Mouse (Mus musculus) c-Kit-negative CD71-positive TER-119-positive erythroid progenitor cells, embryonic 14.5 days (primary cell): Measurements from ENCODE around the gene Ifitm6.
"Not testable (repeated sequence)": the region's sequence is repeated elsewhere in the genome, so short reads cannot be mapped to it uniquely, and the experiment has no call there.

ENCODE experiments used
- DNase-seq: peaks from one replicate; pipeline ENCODE4 v3.0.0-alpha.2; 2013; ENCODE audit warnings: low read depth, low spot score

Gene Ifitm6

DNA sequence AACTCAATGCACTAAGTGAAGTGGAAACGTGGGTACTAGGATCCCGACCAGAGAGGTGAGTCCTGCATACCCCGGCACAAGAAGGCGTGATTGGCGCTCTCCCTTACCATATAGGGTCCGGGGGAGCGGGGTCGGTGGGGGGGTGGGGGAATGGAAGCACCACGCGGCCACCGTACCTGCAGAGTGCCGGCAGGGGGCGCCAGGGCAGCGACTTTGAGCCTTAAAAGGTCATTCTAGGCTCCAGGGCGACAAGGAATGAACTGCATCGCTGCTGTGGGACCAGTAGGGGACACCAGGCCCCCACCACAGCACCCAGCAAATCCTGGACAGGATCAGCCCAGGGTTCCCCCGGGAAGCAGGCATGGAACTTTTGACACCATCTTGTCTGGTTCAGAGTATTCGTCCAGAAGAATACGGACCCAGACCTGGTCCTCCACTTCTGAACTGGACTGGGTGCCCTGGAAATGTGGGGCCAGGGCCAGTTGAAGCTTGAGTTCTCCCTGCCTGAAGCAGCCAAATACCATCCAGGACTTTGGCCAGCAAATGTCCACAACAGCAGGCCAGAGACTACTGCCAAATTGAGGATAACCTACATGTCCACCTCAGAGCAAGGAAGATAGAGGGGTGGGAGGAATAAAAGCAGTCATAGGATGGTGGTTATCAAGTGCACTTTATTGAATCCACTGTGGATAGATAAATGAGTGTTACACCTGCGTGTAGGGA, 8.6 kb downstream of the Ifitm6 start:
- DNase-seq, result peak; percentile 25

DNA sequence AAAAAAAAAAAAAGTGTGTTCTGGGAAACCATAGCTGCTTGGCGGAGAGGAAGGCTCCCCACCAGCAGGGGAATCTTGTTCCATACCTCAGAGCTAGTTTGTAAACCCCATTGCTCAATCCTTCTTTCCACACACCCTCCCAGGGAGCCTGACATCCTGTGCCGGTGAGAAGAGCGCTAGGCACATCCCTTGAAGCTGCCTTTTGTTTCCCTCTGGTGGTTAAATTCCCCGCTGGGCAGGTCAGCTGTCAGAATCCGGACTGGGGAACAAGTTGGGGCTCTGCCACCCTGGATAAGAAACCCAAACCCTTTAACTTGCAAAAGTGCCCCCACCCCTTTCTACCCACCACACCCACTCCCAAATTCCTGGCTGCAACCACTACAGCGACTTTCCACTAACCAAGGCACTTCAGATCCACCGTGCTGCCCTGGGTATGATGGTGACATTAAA, 9.4 kb downstream of the Ifitm6 start:
- no peak for DNase-seq

- no peak for DNase-seq
These were observed 10.8 kb downstream of the Ifitm6 start for GRCm38 (mm10) chr7:141006914-141007313.

DNA sequence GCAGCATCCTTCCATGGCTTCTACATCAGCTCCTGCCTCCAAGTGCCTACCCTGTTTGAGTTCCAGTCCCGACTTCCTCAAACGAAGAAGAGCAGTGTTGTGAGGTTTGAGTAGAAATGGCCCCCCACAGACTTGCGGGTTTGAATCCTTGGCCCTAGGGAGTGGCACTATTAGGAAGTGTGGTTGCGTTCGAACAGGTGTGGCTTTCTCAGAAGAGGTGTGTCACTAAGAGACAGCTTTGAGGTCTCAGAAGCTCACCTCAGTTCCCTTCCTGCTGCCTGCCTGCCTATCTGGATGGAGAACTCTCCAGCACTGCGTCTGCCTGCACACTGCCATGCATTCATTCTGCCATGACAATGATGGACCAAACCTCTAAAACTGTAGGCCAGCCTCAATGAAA, 11.3 kb downstream of the Ifitm6 start:
- DNase-seq, result no peak

GRCm38 (mm10) chr7:141003248-141004010, 14.3 kb downstream of the Ifitm6 start:
- no peak for DNase-seq

- DNase-seq, result no peak
These were observed 16.6 kb downstream of the Ifitm6 start for GRCm38 (mm10) chr7:141000881-141001708.

GRCm38 (mm10) chr7:140998853-140999700, 18.6 kb downstream of the Ifitm6 start:
- no peak for DNase-seq

DNA sequence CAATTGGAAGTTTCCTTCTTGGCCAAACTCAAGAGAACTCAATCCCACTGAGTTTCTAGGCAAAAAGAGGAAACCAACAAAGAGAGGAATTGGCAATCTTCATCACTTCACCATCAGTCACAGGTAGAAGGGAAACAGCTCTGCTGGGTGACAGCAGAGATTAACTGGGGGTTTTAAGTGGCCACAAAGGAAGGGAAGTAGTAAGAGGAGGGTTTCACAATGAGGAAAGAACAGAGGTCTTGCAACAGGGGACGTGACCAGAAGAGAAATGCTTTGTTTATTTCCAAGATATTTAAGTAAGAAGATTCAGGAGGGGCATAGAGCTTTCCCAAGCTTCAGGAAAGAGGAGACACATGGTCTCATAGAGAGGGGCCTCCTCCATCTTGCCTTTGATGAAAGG, 19.9 kb downstream of the Ifitm6 start:
- DNase-seq, result no peak

DNA sequence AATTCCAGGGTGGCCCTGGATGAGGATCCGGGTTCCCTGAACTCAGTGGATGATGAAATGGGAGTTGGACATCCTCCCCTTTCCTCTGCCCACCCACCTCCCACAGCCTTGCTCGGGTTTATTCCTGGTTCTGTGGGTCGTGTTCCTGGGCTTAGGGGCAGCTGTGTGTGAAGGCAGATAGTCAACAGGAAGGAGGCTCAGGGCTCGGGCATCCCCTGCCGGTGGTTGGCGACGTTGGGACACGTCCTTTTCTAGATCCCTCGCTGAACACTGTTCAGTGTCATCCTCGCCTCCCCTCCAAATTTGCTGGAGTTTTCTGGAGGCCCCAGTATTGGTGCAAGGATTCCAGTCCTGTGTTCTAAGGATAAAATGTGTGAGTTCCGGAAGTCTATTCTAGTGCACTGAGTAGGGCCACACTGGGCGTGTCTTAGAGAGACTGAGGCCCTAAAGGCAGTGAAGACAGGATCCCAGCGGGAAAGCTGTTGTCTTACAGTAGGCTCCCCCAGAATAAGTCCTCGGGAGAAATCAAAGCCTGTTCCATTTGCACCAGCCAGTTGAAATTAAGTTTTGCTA, 26.5 kb downstream of the Ifitm6 start:
- DNase-seq, result no peak

GRCm38 (mm10) chr7:140990622-140991021, 27.1 kb downstream of the Ifitm6 start:
- no peak for DNase-seq

DNA sequence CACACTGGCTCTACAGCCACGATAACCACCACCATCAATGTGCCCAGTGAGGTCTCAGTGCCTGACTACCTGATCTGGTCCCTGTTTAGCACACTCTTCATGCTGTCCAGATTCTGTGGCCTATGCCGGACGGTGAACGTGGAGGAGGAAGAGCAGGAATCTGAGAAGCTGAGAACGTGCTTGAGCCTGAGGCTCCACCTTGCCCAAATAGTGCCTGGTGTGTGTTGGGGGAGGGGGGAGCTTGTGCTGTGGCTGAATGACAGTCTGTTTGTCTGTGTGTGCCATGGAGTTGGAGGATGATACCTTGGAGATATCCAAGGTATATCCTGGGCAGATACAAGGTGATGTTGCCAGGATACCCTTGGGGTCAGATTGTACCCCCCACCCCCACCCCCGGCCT, 27.5 kb downstream of the Ifitm6 start:
- DNase-seq, result no peak

DNA sequence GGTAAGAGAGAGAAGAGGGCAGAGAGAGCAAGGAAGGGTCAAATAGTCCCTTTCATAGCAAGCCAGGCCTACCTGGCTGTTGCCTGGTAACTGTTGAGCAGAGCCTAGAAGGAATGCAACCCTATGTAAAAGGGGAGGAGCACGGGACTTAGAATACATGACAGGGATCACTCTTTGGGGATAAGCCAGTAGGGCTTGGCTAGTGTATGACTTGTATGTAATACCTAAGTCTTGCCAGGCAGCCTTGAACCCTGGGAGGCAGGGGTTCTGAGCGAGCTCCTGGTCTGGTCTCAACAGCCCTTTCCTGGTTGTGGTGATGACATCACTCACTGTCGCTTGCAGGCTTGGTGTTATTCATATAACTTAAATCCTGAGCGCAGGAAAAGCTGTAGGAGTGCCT, 28.7 kb downstream of the Ifitm6 start:
- DNase-seq, result no peak

DNA sequence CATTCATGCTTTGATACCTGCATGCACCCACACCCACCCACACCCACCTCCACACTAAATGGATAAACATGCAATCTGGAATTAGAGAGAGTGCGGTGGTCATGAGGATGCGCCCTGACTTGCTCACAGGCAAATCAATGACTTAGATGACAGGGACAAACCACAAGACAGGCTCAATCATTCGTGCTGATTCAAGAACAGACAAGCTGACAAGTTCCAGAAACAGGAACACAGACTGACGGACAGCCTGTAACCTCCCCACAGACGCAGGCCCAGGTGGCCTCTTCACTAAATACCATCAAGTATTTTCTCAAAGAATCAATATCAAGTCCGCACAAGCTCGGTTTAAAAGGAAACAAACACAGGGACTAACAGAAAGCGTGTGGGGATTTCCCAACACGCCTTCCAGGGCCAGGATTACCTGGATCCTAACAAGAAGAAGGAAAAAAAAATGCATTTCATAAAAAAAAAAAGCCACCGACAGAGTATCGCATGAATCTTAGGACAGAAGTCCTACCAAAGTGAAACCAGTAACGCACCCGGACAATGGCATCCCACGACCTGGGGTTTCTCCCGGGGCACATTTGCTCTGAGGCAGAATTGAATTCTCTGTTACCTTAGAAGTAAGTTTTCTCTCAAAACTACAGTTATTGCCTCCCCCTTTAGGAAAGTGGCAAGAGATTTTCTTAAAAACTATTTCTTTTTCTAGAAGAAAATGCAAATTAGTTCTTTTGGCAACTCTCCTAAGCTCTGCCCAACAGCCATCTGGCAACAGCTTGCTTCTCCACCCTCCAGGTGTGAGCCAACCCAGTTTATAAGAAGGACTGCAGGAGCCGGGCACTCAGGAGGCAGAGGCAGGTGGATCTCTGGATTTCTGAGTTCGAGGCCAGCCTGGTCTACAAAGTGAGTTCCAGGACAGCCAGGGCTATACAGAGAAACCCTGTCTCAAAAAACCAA, 30.3 kb downstream of the Ifitm6 start:
- DNase-seq, result no peak

DNA sequence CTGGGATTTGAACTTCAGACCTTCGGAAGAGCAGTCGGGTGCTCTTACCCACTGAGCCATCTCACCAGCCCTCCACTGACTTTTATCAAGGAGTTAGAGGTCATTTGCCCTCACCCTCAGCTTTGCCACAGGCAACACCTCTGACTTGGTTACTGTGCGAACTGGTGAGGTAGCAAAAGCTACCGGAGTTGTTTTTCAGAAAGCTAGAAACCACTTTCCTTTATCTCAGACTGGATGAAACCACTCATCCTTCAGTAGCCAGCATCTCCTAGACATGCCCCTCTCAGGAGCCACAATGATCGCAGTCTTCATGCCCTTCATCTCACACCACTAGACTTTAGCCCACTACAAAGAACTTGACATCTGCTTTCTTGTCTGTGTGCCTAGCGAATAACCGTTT, 34.8 kb downstream of the Ifitm6 start:
- DNase-seq, result no peak

GRCm38 (mm10) chr7:140981704-140982103, 36.0 kb downstream of the Ifitm6 start:
- DNase-seq, result no peak

DNA sequence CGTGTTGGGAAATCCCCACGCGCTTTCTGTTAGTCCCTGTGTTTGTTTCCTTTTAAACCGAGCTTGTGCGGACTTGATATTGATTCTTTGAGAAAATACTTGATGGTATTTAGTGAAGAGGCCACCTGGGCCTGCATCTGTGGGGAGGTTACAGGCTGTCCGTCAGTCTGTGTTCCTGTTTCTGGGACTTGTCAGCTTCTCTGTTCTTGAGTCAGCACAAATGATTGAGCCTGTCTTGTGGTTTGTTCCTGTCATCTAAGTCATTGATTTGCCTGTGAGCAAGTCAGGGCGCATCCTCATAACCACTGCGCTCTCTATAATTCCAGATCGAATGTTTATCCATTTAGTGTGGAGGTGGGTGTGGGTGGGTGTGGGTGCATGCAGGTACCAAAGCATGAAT, 41.0 kb downstream of the Ifitm6 start:
- DNase-seq, result not testable (repeated sequence)

DNA sequence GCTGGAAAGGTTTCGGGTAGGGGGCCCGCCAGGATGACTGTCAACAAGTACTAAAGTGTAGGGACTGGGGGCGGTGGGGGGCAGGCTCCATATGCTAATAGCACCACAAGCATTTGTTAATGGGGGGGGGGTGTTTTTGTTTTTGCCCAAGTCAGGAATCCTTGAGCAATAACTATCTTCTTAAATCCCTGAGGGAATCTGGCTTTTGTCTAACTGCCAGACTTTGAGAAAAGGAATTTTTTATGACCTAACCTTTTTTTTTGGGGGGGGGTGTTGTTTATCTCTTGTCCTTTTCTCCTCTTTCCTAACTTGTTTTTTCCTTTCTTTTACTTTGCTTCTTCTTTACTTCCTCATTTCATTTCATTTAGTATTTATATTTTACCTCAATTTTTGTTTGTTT, 42.3 kb downstream of the Ifitm6 start:
- no peak for DNase-seq

DNA sequence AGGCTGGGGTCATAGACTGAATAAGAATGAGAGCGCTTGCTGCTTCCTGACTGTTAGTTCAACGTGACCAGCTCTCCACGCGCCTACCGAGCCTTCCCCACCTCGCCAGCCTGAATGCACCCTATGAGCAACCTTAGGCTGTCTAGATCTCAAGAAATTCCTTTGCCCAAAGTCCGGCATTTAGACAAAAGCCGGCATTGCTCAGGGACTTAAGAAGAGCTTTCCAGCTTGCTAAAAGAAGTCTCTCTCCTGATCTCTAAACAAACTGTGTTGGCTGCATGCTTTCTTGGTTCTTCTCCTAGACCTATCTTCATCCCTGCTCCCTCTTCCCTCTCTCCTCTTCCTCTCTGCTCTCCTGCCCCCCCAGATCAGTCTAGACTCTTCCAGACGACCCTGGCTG, 42.8 kb downstream of the Ifitm6 start:
- DNase-seq, result no peak

GRCm38 (mm10) chr7:140973396-140974165, 44.1 kb downstream of the Ifitm6 start:
- DNase-seq, result no peak
